Mouse (Mus musculus) hindbrain, embryonic 15.5 days (tissue): ENCODE results near the gene Dgkq. TPM values are rescaled to one million over a fixed set of nuclear protein-coding genes. Genes with fewer than 3 reads are reported as not detected.
A peak's percentile ranks its signal among the peaks of the same experiment; 100 is the strongest.
"Not testable (repeated sequence)": the region's sequence is repeated elsewhere in the genome, so short reads cannot be mapped to it uniquely, and the experiment has no call there.

Experiments
- ATAC-seq: fragments of 200-750 bp; cut with Nextera tagmentation; 2 replicates; pipeline ENCODE4 v1.8.0; 2017; ENCODE audit warnings: low read depth, moderate number of reproducible peaks, moderate TSS enrichment; ENCODE audit not compliant: low FRiP score
- H3K27ac ChIP-seq: fragments of 300-500 bp; sonication (generic); replicated peaks from 2 replicates; pipeline ENCODE4 v1.5.1; 2015; ENCODE audit warnings: mild to moderate bottlenecking, inconsistent platforms
- H3K27me3 ChIP-seq: fragments of 300-500 bp; sonication (generic); 2 replicates; pipeline ENCODE4 v1.6.1; 2015; ENCODE audit warnings: control low read depth, inconsistent platforms
- H3K36me3 ChIP-seq: fragments of 300-500 bp; sonication (generic); 2 replicates; pipeline ENCODE4 v1.6.1; 2015; ENCODE audit warnings: control low read depth, inconsistent platforms
- H3K4me1 ChIP-seq: fragments of 300-500 bp; sonication (generic); replicated peaks from 2 replicates; pipeline ENCODE4 v1.6.1; 2015; ENCODE audit warnings: control low read depth, inconsistent platforms
- H3K4me2 ChIP-seq: fragments of 300-500 bp; sonication (generic); 2 replicates; pipeline ENCODE4 v1.6.1; 2015; ENCODE audit warnings: moderate library complexity, mild to moderate bottlenecking, inconsistent platforms
- H3K4me3 ChIP-seq: fragments of 300-500 bp; sonication (generic); 2 replicates; pipeline ENCODE4 v1.5.1; 2015; ENCODE audit warnings: mild to moderate bottlenecking, inconsistent platforms
- H3K9ac ChIP-seq: fragments of 300-500 bp; sonication (generic); 2 replicates; pipeline ENCODE4 v1.6.1; 2015; ENCODE audit warnings: inconsistent platforms
- H3K9me3 ChIP-seq: fragments of 300-500 bp; sonication (generic); 2 replicates; pipeline ENCODE4 v1.6.1; 2016; ENCODE audit warnings: control low read depth, inconsistent platforms
- WGBS: fragments of 180-500 bp; shearing (Covaris S2); methylation state at CpG from one replicate; pipeline ENCODE4 v1.1.7; 2015; 5-methylcytosine and 5-hydroxymethylcytosine counted together
- polyA plus RNA-seq: library from polyadenylated mRNA; unstranded; fragments of >200 nt; fragmentation: Nextera tagmentation; extraction: Ambion mirVana; gene quantifications from 2 replicates; pipeline ENCODE4 v1.2.1, GENCODE M21; 2015

Dgkq gene
- polyA plus RNA-seq, 1 experiment from 2014 or later = 32.9 TPM

- H3K27ac ChIP-seq = no peak overlapping the region
- no peak overlapping the region for H3K4me3 ChIP-seq
- 95% methylated on average over 7 of the region's 7 CpGs for WGBS
- H3K9me3 ChIP-seq = no peaks in the 10 kb centered on the region
- no peaks in the 10 kb centered on the region for H3K4me1 ChIP-seq
- H3K27me3 ChIP-seq = no peaks in the 10 kb centered on the region
- H3K4me2 ChIP-seq = no peak overlapping the region
- no peak for ATAC-seq
- H3K36me3 ChIP-seq = peaks cover 78% of the 10 kb centered on the region
- no peak overlapping the region for H3K9ac ChIP-seq
Observed at GRCm38 (mm10) chr5:108650341-108650740, 19.1 kb downstream of the Dgkq start.

GRCm38 (mm10) chr5:108648937-108649576, 20.4 kb downstream of the Dgkq start:
- Histone ChIP-seq H3K9me3 (no peaks in the 10 kb centered on the region), H3K4me2 (no peak overlapping the region), H3K36me3 (peaks cover 73% of the 10 kb centered on the region), H3K9ac (no peak overlapping the region), H3K27ac (no peak overlapping the region), H3K4me3 (no peak overlapping the region), H3K27me3 (no peaks in the 10 kb centered on the region), H3K4me1 (no peaks in the 10 kb centered on the region)
- ATAC-seq = no peak
- WGBS = 92% methylated on average over 11 of the region's 11 CpGs

GRCm38 (mm10) chr5:108647820-108648465, 21.5 kb downstream of the Dgkq start:
- Histone ChIP-seq H3K9ac (no peak overlapping the region), H3K4me3 (no peak overlapping the region), H3K27ac (no peak overlapping the region), H3K4me1 (no peaks in the 10 kb centered on the region), H3K27me3 (no peaks in the 10 kb centered on the region), H3K4me2 (no peak overlapping the region), H3K9me3 (no peaks in the 10 kb centered on the region), H3K36me3 (peaks cover 68% of the 10 kb centered on the region)
- ATAC-seq = no peak
- 83% methylated on average over 2 of the region's 2 CpGs for whole genome bisulfite sequencing

GRCm38 (mm10) chr5:108647311-108647710, 22.2 kb downstream of the Dgkq start:
- Histone ChIP-seq H3K4me3 (no peak overlapping the region), H3K9ac (no peak overlapping the region), H3K27ac (no peak overlapping the region), H3K4me2 (no peak overlapping the region), H3K36me3 (peaks cover 67% of the 10 kb centered on the region), H3K27me3 (no peaks in the 10 kb centered on the region), H3K9me3 (no peaks in the 10 kb centered on the region), H3K4me1 (no peaks in the 10 kb centered on the region)
- 88% methylated on average over 2 of the region's 2 CpGs for WGBS
- no peak for ATAC-seq

GRCm38 (mm10) chr5:108646343-108646660, 23.2 kb downstream of the Dgkq start:
- H3K4me3 ChIP-seq = no peak overlapping the region
- ATAC-seq = peak; percentile 6; the same call in 1 of the 2 replicates
- no peak overlapping the region for H3K4me2 ChIP-seq
- 88% methylated on average over 3 of the region's 3 CpGs for WGBS
- peaks cover 66% of the 10 kb centered on the region for H3K36me3 ChIP-seq
- no peaks in the 10 kb centered on the region for H3K4me1 ChIP-seq
- H3K9ac ChIP-seq = no peak overlapping the region
- H3K27ac ChIP-seq = no peak overlapping the region
- no peaks in the 10 kb centered on the region for H3K27me3 ChIP-seq
- H3K9me3 ChIP-seq = no peaks in the 10 kb centered on the region

GRCm38 (mm10) chr5:108645651-108646342, 23.7 kb downstream of the Dgkq start:
- Histone ChIP-seq H3K27me3 (no peaks in the 10 kb centered on the region), H3K4me2 (no peak overlapping the region), H3K36me3 (peaks cover 61% of the 10 kb centered on the region), H3K27ac (no peak overlapping the region), H3K4me1 (no peaks in the 10 kb centered on the region), H3K9me3 (no peaks in the 10 kb centered on the region), H3K4me3 (no peak overlapping the region), H3K9ac (no peak overlapping the region)
- peak; percentile 55 for ATAC-seq
- WGBS = 87% methylated on average over 9 of the region's 9 CpGs

GRCm38 (mm10) chr5:108643674-108644073, 25.8 kb downstream of the Dgkq start:
- Histone ChIP-seq H3K27ac (no peak overlapping the region), H3K4me3 (no peak overlapping the region), H3K4me1 (no peaks in the 10 kb centered on the region), H3K9ac (no peak overlapping the region), H3K9me3 (no peaks in the 10 kb centered on the region), H3K27me3 (no peaks in the 10 kb centered on the region), H3K4me2 (no peak overlapping the region), H3K36me3 (peaks cover 52% of the 10 kb centered on the region)
- ATAC-seq = no peak
- WGBS = 83% methylated on average over 2 of the region's 2 CpGs

GRCm38 (mm10) chr5:108636172-108636571, 33.3 kb downstream of the Dgkq start:
- Histone ChIP-seq H3K27ac (no peak overlapping the region), H3K9ac (no peak overlapping the region), H3K4me3 (no peak overlapping the region), H3K36me3 (peaks cover 7% of the 10 kb centered on the region; the same call in 1 of the 2 replicates), H3K9me3 (no peaks in the 10 kb centered on the region), H3K4me2 (no peak overlapping the region), H3K4me1 (no peaks in the 10 kb centered on the region), H3K27me3 (no peaks in the 10 kb centered on the region)
- 85% methylated on average over 4 of the region's 4 CpGs for WGBS
- ATAC-seq = no peak

GRCm38 (mm10) chr5:108634088-108634487, 35.4 kb downstream of the Dgkq start:
- not testable (repeated sequence) for H3K9ac ChIP-seq, H3K4me2 ChIP-seq, H3K27me3 ChIP-seq, H3K4me1 ChIP-seq, H3K27ac ChIP-seq, H3K36me3 ChIP-seq, ATAC-seq, H3K9me3 ChIP-seq, H3K4me3 ChIP-seq
- WGBS = 89% methylated on average over 2 of the region's 3 CpGs

GRCm38 (mm10) chr5:108633676-108634075, 35.8 kb downstream of the Dgkq start:
- Histone ChIP-seq H3K36me3 (no peaks in the 10 kb centered on the region; the same call in 1 of the 2 replicates), H3K9ac (no peak overlapping the region), H3K9me3 (no peaks in the 10 kb centered on the region), H3K27ac (no peak overlapping the region), H3K4me2 (no peak overlapping the region), H3K4me1 (peaks cover 12% of the 10 kb centered on the region), H3K27me3 (no peaks in the 10 kb centered on the region), H3K4me3 (no peak overlapping the region)
- no peak for ATAC-seq
- 82% methylated on average over 4 of the region's 4 CpGs for WGBS

- H3K4me3 ChIP-seq = peak within 1 kb of the TSS; percentile 88
- H3K9ac ChIP-seq = peak within 1 kb of the TSS; percentile 98
- peaks cover 31% of the 10 kb centered on the region for H3K4me1 ChIP-seq
- under 1% methylated on average over 58 of the region's 58 CpGs for whole genome bisulfite sequencing
- peak within 1 kb of the TSS; percentile 88 for H3K4me2 ChIP-seq
- no peaks in the 10 kb centered on the region for H3K9me3 ChIP-seq
- H3K27ac ChIP-seq = peak within 1 kb of the TSS; percentile 92
- no peaks in the 10 kb centered on the region for H3K27me3 ChIP-seq
- no peaks in the 10 kb centered on the region for H3K36me3 ChIP-seq
- peak; percentile 97 for ATAC-seq
Observed at GRCm38 (mm10) chr5:108629634-108630483, 39.6 kb downstream of the Dgkq start, which contains the start of the genes Gak and Tmem175. Gene Gak (minus strand): TSS chr5:108629755. Gene Tmem175 (plus strand): TSS chr5:108629770.
